Mouse (Mus musculus): ENCODE measurements around the gene Nek6. TPM values are rescaled to one million over a fixed set of nuclear protein-coding genes. Genes with fewer than 3 reads are reported as not detected.

The Nek6 gene
- total RNA-seq (2021): 1 to 10 TPM; 7.9 to 9.1 TPM
- long read RNA-seq, experiment 1, full-length matches to known transcripts: 15 of 19 reads
- long read RNA-seq, experiment 1, partial matches to known transcripts: 2 of 19 reads
- long read RNA-seq, experiment 1, other reads (novel, unspliced or antisense): 2 of 19 reads
- long read RNA-seq, experiment 2, full-length matches to known transcripts: 16 of 16 reads
- long read RNA-seq, experiment 2, partial matches to known transcripts: 0 of 16 reads
- long read RNA-seq, experiment 2, other reads (novel, unspliced or antisense): 0 of 16 reads

DNA sequence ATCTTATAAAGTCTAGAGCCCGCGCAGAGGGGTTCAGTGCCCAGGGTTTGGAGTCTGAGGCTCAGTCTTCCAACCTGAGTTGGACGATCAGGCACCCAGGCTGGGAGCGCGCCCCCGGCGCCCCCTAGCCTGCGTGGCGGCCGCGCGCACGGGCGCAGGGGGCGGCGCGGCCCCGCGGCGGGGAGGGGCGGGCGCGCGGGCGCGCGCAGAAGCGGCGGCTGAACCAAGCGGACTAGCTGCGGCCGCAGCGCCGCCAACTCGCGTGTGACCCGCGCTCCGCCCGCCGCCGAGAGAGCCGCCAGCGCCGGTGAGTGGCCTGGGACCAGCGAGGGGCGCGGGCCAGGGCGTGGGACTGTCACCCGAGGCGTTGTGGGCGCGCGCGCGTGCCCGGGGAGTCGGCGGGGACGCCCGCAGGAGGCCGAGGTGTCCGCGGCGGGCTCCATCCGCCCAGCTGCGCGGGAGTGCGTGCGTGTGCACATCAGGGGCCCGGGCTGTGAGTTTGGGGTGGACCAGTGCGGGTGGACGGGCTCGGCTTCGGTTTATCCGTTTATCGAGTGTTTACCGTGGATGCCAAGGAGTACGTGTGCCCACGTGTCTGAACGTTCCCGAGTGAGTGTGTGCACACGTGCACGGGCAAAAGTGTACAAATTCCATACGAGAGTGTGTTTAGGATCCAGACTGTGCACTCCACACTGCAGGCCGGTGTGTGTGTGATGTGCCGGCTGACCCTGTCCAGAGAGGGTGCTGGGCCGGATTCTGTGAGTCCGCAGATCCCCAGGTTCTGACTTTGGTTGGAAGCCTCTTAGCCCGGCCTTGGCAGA, at the start of gene Nek6:
Nek6 (plus strand) TSS at position 157 of the 821 bp plus-strand sequence.
- intact Hi-C loops (cut with DNase I): loop anchor here (5.0 kb wide), 1 partner anchor 76 kb away; no protein-coding TSS in a partner anchor

DNA sequence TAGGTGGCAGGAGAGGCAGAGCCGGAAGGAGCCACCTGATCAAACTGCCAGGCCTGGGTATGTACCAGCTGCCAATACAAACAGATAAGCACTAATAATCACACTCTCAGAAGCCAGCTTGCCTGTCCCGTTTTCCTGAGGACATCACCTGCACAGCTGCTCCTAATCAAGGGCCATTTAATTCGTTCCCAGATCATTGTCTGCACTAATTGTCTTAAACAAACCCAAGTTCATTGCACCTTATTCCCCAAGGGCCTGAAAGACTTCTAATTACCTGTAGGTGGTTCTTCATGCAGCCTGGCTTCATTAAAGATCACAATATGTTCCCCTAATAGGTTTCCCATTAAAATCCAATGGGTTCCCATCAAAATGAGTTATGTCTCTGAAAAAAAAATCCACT, 49.1 kb upstream of the Nek6 start:
- intact Hi-C loops (cut with DNase I): no loop called here
- DNase-seq: no peak

More for the DNA sequence above, at the start of gene Nek6:
- DNase-seq: peak; percentile 74 to 80

DNA sequence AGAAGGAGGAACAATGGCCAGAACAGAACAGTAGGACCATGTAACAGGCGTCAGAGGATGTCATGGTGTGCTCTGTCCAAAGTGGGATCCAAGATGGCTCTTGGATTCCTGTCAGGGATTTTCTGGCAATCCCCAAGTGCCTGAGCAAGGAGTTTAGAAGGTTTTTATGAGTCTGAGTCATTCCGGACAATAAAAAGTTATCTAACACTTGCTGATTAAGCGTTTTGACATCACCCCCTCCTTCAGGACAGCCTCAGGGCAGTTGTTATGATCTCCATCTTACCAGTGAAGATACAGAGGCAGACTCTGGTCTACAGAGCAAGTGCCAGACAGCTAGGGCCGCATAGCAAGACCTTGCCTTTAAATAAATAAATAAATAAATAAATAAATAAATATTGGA, 42.6 kb upstream of the Nek6 start:
- intact Hi-C loops (cut with DNase I): no loop called here
- DNase-seq: no peak

DNA sequence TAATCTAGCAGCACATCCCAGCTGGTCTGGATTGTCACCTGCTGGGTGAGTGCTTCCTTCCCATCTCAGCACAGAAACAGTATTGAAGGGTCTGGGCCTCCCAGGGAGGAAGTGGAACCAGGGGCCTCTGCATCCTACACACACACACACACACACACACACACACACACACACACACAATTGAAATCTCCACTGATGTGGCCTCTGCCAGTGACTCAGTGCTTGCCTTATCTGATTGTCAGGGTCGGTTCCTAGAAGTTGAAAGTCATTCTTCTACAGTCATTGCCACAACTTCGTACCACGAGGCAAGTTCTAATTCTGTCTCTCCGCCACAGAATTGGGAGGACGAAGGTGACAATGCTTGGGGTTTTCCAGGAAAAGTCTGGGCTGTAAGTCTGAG, 39.7 kb upstream of the Nek6 start:
- DNase-seq: no peak
- intact Hi-C loops (cut with DNase I): loop anchor here (5.0 kb wide), 1 partner anchor 36 kb away; no protein-coding TSS in a partner anchor

DNA sequence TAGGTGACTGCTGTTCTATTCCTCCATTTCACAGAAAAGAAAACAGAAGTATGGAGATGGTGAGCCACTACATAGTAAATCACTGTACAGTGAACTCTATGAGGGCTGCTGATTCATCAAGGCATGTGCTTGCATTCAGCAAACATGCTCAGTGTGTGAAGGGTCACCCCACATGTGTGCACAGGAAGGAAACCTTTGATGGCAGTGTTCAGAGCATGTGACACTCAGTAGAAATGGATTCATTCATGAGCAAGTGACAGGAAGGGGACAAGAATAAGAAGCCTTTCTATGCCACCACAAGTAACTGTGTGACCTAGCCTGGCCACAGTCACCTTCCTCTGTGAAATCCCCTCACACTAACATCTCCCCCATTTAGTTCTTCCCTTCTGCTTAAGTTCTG, 38.6 kb upstream of the Nek6 start:
- intact Hi-C loops (cut with DNase I): loop anchor here (5.0 kb wide), 1 partner anchor 34 kb away; no protein-coding TSS in a partner anchor
- no peak for DNase-seq

DNA sequence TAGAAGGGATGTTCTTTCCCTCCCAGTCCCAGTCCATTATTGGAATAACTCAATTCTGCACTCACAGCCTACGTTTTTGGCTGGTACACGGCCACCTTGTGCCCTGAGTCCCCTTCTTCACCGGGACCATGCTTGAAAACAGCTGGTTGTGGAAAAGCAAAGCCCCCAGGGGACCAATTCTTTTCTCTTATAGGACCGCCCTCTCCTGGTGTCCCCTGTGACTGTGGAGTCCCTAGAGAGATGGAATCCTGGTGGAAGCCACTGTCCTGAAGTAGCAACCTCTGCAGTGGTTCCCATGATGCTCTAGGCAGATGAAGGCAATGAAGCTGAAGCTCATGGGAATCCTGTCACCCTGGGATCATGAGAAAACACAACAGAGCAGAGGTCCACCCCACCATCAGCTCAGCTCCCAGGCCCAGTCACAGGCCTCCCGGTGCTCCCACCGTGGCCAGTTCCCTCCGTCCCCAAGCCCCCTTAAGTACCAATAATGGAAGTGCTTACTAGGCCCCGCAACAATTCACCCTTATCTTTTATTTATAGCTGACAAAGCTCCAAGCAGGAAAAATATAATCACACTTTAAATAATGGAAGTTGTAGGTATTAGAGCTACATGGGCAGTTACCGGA, 34.5 kb upstream of the Nek6 start:
- no peak for DNase-seq
- intact Hi-C loops (cut with DNase I): no loop called here

DNA sequence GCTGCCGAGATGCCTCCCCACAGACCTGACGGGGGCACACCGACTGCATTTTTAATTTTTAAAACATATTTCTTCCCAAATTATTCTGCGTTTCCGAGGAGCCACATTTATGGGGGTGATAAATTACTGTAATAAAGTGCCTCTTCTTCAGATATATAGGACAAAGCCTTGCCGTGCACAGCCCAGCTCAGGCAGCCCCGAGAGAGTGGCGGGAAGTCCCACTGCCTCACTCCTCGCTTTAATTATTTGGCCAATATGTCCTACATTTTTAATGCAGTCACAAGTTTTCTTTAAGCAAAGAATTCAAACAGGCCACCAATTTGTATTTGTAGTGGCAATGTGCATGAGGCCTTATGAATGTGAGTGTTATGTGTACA, 34.0 kb upstream of the Nek6 start:
- no peak for DNase-seq
- intact Hi-C loops (cut with DNase I): no loop called here

DNA sequence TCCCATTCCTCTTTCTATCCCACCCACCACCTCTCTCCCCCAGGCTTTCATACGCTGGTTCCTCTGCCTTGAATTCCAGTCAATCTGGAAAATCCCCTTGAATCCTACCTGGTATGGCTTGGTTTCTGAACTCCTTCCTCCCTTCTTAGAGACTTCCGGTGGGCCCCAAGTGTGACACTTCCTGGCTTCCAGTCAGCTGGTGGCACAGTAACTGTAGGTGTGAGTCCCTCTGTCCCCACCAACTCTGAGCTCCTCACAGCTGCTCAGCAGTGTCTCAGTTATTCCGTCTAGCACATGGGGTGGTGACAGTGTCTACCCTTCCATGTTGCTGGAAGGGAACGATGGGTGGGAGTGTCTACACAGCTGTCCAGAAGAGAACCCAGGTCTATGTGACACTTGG, 32.8 kb upstream of the Nek6 start:
- intact Hi-C loops (cut with DNase I): no loop called here

DNA sequence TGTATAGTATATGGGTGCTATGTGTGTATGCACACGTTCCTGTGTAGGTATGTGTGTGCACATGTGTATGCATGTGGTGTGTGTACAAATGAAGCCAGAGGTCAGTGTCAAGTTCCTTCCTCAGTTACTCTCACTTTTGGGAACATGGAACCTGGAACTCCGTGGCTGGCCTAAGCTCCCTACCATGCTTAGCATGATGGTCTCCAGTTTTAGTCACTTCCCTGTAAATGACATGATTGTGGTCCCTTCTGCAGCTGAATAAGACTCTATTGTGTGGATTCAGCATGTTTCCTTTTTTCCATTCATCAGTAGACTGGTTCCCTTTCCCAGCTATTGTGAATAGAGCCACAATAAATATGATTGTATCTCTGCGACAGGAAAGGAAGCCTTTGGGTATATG, 31.9 kb upstream of the Nek6 start:
- intact Hi-C loops (cut with DNase I): no loop called here
- DNase-seq: no peak

More for the DNA sequence above, 32.8 kb upstream of the Nek6 start:
- DNase-seq: no peak

DNA sequence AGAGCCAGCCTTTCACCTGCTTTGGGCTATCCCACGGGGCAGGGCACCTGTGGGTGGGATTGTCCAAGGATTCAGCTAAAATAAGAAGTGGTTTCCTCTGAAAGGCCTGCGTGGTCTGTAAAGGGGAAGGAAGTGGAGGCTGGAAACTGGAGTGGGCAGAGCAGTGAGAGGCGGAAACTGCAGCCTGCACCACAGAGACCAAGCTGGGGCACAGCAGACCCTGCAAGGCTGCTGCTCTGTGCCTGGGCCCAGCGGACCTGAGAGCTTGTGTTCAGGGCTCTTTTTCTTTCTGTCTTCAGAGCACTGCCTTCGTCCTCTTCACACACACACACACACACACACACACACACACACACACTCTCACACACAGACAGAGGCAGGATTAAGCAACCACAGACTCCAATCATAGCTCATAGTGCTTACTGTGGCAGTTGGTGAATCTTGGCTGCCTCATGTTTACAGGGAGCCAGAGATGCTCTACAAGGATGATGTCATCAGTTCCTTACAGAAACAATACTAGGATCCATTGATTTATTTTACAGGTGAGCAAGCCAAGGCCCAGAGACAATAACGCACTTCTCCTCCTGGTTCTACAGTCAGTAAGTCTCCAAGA, 30.2 kb upstream of the Nek6 start:
- intact Hi-C loops (cut with DNase I): no loop called here
- peak; percentile 25 to 39 for DNase-seq

DNA sequence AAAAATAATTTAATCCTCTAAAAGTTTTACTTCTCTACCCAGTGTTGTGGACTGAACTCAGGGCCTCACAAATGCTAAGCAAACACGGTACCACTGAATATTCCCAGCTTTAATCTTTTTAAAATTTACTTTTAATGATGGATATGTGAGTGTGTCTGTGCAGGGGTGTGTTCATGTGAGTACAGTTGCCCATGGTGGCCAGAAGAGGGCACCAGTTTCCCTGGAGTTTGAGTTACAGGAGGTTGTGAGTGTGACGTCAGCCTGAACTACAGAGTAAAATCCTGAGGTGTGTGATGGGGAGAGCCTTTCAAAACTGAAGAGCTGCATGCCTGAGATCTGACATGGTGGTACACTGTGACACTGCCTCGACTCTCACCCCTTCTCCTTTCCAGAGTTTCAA, 29.3 kb upstream of the Nek6 start:
- no peak for DNase-seq
- intact Hi-C loops (cut with DNase I): no loop called here

DNA sequence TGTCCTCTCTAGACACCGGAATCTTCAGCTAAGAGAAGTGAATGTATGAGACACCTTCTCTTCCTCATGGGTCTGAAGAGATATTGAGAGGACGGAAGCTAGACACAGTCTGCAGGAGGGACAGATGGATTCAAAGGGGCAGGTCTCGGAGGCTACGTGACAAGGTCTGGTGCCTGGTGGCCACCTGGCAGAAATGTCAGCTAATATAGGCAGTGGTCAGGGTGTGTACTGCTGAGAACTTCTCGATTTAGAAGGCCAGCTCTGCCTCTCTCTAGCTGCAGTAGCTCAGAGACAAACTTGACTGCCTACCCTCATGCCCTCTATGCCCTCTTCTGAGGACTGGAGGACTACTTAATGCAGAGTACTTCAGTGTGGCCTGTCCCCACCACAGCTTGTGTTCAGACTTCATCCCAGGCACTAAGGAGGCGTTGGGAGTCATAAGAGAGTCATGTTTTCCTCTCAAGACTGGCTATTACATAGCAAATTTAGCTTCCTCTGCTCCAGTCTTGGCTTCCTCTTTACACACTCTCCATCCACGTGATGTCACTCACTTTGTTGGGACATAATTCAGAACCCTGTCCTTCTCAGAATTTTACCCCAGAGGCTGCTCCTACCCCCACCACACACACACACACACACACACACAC, 28.3 kb upstream of the Nek6 start:
- intact Hi-C loops (cut with DNase I): no loop called here

DNA sequence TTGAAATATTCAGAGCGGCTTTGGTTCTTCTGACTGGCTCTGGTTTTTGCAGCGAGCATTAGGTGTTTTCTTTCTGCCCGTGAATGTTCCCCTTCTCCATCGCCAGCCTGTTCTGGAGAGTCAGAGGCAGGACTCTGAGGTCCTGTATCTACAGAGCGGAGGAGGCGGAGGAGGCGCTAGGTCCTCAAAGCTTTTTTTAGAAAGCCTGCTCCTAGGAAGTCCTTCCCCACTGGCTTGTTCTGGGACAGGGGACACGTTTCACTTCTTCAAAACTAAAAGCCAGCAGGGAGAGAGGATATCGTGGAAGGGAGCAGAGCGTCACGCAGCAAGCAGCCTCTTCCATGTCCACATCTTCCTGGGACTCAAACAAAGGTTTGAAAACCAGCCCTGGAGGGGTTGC, 26.9 kb upstream of the Nek6 start:
- DNase-seq: peak in 1 of 2 experiments; percentile 27
- intact Hi-C loops (cut with DNase I): no loop called here

More for the DNA sequence above, 28.3 kb upstream of the Nek6 start:
- DNase-seq: no peak

DNA sequence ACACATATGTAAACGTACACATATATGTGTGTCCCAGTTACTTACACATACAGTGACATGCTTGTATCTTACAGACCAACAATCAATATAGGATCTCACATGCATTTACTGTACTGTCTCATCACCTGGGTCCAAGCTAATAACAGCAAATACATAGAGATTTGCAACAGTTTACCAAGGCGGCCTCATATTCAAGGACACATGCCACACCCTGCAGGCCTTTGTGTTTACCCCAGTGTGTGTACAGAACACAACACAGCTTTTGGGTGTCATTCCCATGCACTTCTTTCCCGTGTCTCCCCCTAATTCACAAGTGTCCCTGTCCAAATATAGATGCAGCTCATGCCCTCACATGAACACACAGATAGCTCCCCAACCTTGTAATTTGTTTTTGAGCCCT, 26.0 kb upstream of the Nek6 start:
- DNase-seq: no peak
- intact Hi-C loops (cut with DNase I): no loop called here

DNA sequence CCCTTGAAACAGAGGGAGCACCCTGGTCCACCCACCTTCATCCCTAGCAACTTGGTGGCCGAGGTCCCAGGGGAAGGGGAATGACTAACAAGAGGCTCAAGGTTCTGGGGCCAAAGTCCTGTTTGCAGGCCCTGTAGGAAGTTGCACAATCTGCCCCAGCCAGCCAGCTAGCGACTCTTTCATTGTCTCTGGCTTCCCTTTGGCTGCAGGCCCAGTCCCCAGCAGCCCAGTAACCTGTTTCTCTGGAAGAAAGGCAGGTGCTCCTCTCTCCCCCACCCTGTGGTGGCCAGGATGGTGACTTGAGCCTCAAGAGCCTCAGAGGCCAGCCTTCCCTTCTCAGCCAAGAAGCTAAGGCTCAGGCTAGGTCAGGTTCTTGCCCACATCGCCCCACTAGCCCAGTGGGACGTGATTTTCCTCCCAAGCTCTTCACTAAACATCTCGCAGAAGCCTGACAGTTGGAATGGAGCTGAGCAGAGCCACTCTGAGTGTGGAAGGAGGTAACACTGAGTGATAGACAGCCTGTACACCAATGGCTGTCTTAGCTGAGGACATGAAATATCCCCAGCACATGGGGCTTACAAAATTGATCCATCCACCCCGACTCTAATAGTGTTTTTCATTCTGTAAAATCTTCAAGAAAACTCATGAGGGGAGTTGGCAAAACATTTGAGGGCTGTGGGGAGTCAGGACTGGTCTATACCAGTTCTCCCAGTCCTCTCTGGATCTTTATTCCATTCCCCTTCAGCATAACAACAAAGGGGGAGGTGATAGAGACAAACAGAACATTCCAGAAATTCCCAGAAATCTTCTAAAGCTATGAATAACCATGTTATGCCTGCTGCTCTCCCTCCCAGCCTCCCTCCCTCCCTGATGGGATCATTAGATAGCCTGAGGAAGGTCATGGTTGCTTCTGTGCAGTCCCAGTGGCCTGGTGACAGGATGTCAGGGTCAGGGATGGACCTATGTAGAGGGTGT, 25.2 kb upstream of the Nek6 start:
- peak; percentile 79 to 83 for DNase-seq
- intact Hi-C loops (cut with DNase I): no loop called here

DNA sequence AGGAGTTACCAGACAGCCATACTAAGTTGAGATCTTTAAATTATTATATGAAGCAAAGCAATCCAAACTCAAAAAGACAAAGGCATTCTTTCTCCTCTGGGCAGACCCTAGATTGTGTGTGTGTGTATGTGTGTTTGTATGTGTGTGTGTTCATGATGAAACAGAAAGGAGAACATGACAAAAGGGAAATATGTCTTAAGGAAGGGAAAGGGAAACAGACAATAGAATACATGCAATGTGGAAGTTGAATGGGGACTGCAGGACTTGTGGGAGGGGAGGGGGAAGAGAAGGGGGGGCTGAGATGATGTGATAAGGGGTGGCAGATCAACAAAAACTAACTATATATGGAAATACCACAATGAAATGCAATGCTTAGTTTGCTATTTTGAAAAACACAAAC, 13.8 kb upstream of the Nek6 start:
- intact Hi-C loops (cut with DNase I): no loop called here
- DNase-seq: no peak

DNA sequence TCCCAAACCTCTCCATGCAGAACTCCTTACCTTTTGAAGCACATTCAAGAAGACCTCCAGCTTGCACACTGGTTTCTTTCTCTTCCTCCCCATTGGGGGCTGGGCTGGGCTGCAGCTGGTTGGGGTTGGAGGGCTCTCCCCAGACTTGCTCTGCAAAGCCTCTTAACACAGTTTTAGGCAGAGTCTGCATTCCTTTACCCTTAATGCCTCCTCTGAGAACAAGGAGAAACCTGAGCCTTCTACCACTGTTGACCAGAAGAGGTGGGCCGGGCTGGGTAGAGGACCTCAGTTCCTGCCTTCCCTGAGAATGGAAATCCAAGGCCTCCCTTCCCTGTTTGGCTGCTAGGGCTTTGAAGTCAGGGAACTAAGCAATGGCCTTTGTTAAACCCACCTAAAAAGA, 9.8 kb upstream of the Nek6 start:
- no peak for DNase-seq
- intact Hi-C loops (cut with DNase I): no loop called here

DNA sequence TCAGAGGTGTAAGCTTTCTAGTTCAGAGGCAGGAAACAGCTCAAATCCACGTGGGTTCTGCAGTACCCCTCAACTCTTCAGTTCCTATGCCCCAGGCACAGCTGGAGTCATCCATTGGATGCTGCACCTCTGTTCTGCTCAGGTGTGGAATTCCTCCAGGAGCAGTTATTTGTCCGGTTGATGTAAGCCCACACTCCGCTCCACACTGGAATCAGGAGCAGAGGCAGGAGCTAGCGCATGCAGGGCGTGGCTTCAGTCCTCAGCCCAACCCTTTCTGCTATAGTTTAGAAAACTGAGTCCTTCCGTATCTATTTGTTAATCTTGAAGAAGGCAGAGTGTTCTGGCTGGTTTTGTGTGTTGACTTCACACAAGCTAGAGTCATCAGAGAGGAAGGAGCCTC, 9.3 kb upstream of the Nek6 start:
- DNase-seq: no peak
- intact Hi-C loops (cut with DNase I): no loop called here

DNA sequence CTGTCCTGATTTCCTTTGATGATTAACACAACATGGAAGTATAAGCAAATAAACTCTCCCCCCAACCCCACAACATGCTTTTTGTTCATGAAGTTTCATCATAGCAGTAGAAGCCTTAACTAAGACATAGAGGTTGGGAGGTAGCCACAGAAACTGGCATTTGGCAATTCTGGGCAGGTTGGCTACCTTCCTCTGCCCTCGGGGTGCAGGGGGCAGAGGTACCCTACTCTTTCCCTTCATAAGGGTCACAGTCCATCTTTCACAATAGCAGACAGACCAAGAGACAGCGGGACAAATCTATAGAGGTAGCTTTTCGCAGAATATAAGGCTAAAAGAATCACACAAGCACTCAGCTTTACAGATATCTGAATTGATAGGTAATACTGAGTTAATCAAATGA, 8.7 kb upstream of the Nek6 start:
- intact Hi-C loops (cut with DNase I): no loop called here
- no peak for DNase-seq
